Mouse (Mus musculus) limb, embryonic 14.5 days (tissue): ENCODE results near the gene Dohh. TPM values are rescaled to one million over a fixed set of nuclear protein-coding genes. Genes with fewer than 3 reads are reported as not detected.

Experiments used
- ATAC-seq: fragments of 200-750 bp; cut with Nextera tagmentation; 2 replicates; pipeline ENCODE4 v1.8.0; 2017; ENCODE audit warnings: low read depth, moderate number of reproducible peaks, moderate TSS enrichment; ENCODE audit not compliant: low FRiP score
- DNase-seq: peaks from one replicate; pipeline ENCODE4 v3.0.0-alpha.2; 2015; ENCODE audit warnings: low spot score
- H3K27ac ChIP-seq: fragments of 300-500 bp; sonication (generic); replicated peaks from 2 replicates; pipeline ENCODE4 v1.5.1; 2014; ENCODE audit warnings: low read depth, mild to moderate bottlenecking, low read length, moderate library complexity, mixed read lengths
- H3K27me3 ChIP-seq: fragments of 300-500 bp; sonication (generic); 2 replicates; pipeline ENCODE4 v1.6.1; 2014; ENCODE audit warnings: low read length, mixed read lengths; ENCODE audit not compliant: control insufficient read depth, insufficient read depth
- H3K36me3 ChIP-seq: fragments of 300-500 bp; sonication (generic); 2 replicates; pipeline ENCODE4 v1.6.1; 2014; ENCODE audit warnings: mild to moderate bottlenecking, low read length, moderate library complexity, mixed read lengths; ENCODE audit not compliant: control insufficient read depth, insufficient read depth
- H3K4me1 ChIP-seq: fragments of 300-500 bp; sonication (generic); 2 replicates; pipeline ENCODE4 v1.6.1; 2014; ENCODE audit warnings: antibody characterized with exemption, low read length, mixed read lengths; ENCODE audit not compliant: control insufficient read depth, insufficient read depth
- H3K4me2 ChIP-seq: fragments of 300-500 bp; sonication (generic); replicated peaks from 2 replicates; pipeline ENCODE4 v1.6.1; 2014; ENCODE audit warnings: low read depth, mild to moderate bottlenecking, low read length, moderate library complexity; ENCODE audit not compliant: severe bottlenecking
- H3K4me3 ChIP-seq: fragments of 300-500 bp; sonication (generic); replicated peaks from 2 replicates; pipeline ENCODE4 v1.5.1; 2014; ENCODE audit warnings: low read length
- H3K9ac ChIP-seq: fragments of 300-500 bp; sonication (generic); 2 replicates; pipeline ENCODE4 v1.6.1; 2014; ENCODE audit warnings: mild to moderate bottlenecking, low read depth, low read length, moderate library complexity; ENCODE audit not compliant: severe bottlenecking
- H3K9me3 ChIP-seq: fragments of 300-500 bp; sonication (generic); 2 replicates; pipeline ENCODE4 v1.6.1; 2016; ENCODE audit warnings: low read length; ENCODE audit not compliant: control insufficient read depth
- POLR2A ChIP-seq: fragments of 200-500 bp; IDR thresholded peaks from 2 replicates; pipeline ENCODE4 v1.8.0; 2012; ENCODE audit warnings: inconsistent platforms, mild to moderate bottlenecking, moderate library complexity, borderline replicate concordance; ENCODE audit not compliant: insufficient read depth, insufficient read length; ENCODE audit errors: extremely low read depth
- WGBS: fragments of 180-500 bp; shearing (Covaris S2); extraction: QIAGEN DNeasy Blood & Tissue Kit; methylation state at CpG from one replicate; pipeline ENCODE4 v1.1.7; 2014; 5-methylcytosine and 5-hydroxymethylcytosine counted together
- polyA plus RNA-seq, 2 experiments: library from polyadenylated mRNA; depleted of rRNA in 1 of 2; stranded (reverse) in 1 of 2; unstranded in 1 of 2; fragments of >200 nt; fragmentation: Nextera tagmentation in 1 of 2; extraction: Ambion mirVana in 1 of 2; gene quantifications; 2 replicates each; pipeline versions ENCODE4 v1.2.1 to v1.2.3; 2012 to 2014

Gene Dohh
- polyA plus RNA-seq, 2 experiments: 54.3 to 60.0 TPM

- no peak overlapping the region for H3K9ac ChIP-seq
- TF ChIP-seq POLR2A: no peak
- peaks cover 41% of the 10 kb centered on the region for H3K4me1 ChIP-seq
- H3K36me3 ChIP-seq: peaks cover 48% of the 10 kb centered on the region
- WGBS: 89% methylated on average over 10 of the region's 10 CpGs
- DNase-seq (no peak), ATAC-seq (no peak)
- no peak overlapping the region for H3K27ac ChIP-seq
- no peak overlapping the region for H3K4me3 ChIP-seq
- H3K9me3 ChIP-seq: no peaks in the 10 kb centered on the region
- H3K27me3 ChIP-seq: no peaks in the 10 kb centered on the region
- no peak overlapping the region for H3K4me2 ChIP-seq
Measured at GRCm38 (mm10) chr10:81419111-81419928, 35.1 kb downstream of the Dohh start.

- H3K36me3 ChIP-seq: peaks cover 41% of the 10 kb centered on the region
- WGBS: 86% methylated on average over 40 of the region's 40 CpGs
- no peak for ATAC-seq
- no peak overlapping the region for H3K27ac ChIP-seq
- no peak overlapping the region for H3K4me3 ChIP-seq
- TF ChIP-seq POLR2A: no peak
- no peak overlapping the region for H3K4me2 ChIP-seq
- DNase-seq: no peak
- H3K27me3 ChIP-seq: no peaks in the 10 kb centered on the region
- H3K4me1 ChIP-seq: peaks cover 42% of the 10 kb centered on the region
- H3K9me3 ChIP-seq: no peaks in the 10 kb centered on the region
- no peak overlapping the region for H3K9ac ChIP-seq
Measured at GRCm38 (mm10) chr10:81420191-81420767, 36.1 kb downstream of the Dohh start.

- DNase-seq (no peak), ATAC-seq (no peak)
- peaks cover 41% of the 10 kb centered on the region for H3K4me1 ChIP-seq
- H3K9me3 ChIP-seq: no peaks in the 10 kb centered on the region
- 85% methylated on average over 4 of the region's 4 CpGs for WGBS
- H3K27ac ChIP-seq: no peak overlapping the region
- no peak overlapping the region for H3K9ac ChIP-seq
- peaks cover 37% of the 10 kb centered on the region for H3K36me3 ChIP-seq
- TF ChIP-seq POLR2A: no peak
- H3K4me2 ChIP-seq: no peak overlapping the region
- no peaks in the 10 kb centered on the region for H3K27me3 ChIP-seq
- H3K4me3 ChIP-seq: no peak overlapping the region
Measured at GRCm38 (mm10) chr10:81421041-81421796, 37.0 kb downstream of the Dohh start.

- Histone ChIP-seq H3K27ac (no peak overlapping the region), H3K4me2 (no peak overlapping the region), H3K27me3 (no peaks in the 10 kb centered on the region), H3K9me3 (no peaks in the 10 kb centered on the region), H3K9ac (no peak overlapping the region), H3K4me1 (peaks cover 36% of the 10 kb centered on the region), H3K36me3 (peaks cover 37% of the 10 kb centered on the region), H3K4me3 (no peak overlapping the region)
- ATAC-seq (no peak), DNase-seq (no peak)
- WGBS: 75% methylated on average over 5 of the region's 5 CpGs
- no peak for TF ChIP-seq POLR2A
Measured at GRCm38 (mm10) chr10:81421797-81422100, 37.5 kb downstream of the Dohh start.

- H3K9me3 ChIP-seq: no peaks in the 10 kb centered on the region
- H3K27ac ChIP-seq: no peak overlapping the region
- DNase-seq (no peak), ATAC-seq (no peak)
- H3K9ac ChIP-seq: no peak overlapping the region
- no peak for TF ChIP-seq POLR2A
- peaks cover 33% of the 10 kb centered on the region for H3K4me1 ChIP-seq
- no peak overlapping the region for H3K4me2 ChIP-seq
- H3K4me3 ChIP-seq: no peak overlapping the region
- 73% methylated on average over 6 of the region's 6 CpGs for WGBS
- no peaks in the 10 kb centered on the region for H3K27me3 ChIP-seq
- H3K36me3 ChIP-seq: peaks cover 37% of the 10 kb centered on the region
Measured at GRCm38 (mm10) chr10:81422191-81422590, 38.0 kb downstream of the Dohh start.
